ENCODE assay signal across 12 mouse cellular contexts in the genomic region with DNA sequence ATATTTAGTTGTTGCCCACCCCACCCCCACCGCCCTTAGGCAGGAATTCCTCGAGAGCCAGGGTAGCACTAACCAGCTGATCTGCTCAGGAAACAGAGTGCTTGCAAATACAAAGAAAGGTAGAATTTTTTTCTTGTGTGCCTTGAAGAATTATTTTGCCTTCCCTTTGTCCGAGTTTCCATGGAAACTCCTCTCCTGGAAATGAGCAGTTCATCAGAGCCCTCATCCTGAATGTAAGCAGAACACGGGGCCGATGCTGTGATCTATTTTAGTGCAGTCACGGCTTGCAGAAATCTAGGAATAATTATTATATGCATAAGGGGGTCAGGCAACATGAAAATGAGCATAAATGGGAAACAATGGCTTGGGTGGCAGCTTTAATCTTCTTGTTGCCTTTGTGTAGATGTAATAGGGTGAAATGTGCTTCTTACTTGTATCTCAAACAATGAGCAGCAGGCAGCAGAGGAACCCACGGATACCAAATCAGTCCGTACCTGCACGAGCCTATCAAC.
DNase-seq lines count a peak whose midpoint lies in the region; ATAC-seq and TF ChIP-seq lines count a peak whose summit lies in the region.
"Had no signal": no experiment of that assay in that cellular context is flagged by ENCODE, and none has a peak within 500 bp of the region (broad histone marks: within the 10 kb centered on the region; RNA-seq: fewer than 3 reads in every experiment).

No protein-coding gene starts in this region.

- WGBS in forebrain, embryonic 15.5 days: 11% methylated on average over 9 of the region's 9 CpGs
- 27% methylated on average over 9 of the region's 9 CpGs for WGBS in midbrain, embryonic 10.5 days

- no peak overlapping the region for H3K9ac ChIP-seq in forebrain, embryonic 15.5 days (replicated peaks)

- no peak for DNase-seq in frontal cortex, postnatal 36 days (ENCODE audit: low spot score in 2 of 2)
- DNase-seq in midbrain, embryonic 10.5 days (ENCODE audit: low spot score): no peak
- peak; percentile 51 to 53 for DNase-seq in right cerebral cortex, adult 2 months (ENCODE audit: low spot score in 2 of 2)
- DNase-seq in gastrocnemius, postnatal 4 days (ENCODE audit: low spot score in 2 of 2): no peak
- no peak for DNase-seq in gastrocnemius, adult 2 months
- DNase-seq in layer of hippocampus, adult 18-20 months (ENCODE audit: low spot score in 2 of 2): no peak
- DNase-seq: cerebellum, postnatal 14 days; kidney, adult 9 months; layer of hippocampus, postnatal 36 days had no signal

- H3K9me3 ChIP-seq in forebrain, embryonic 15.5 days: no peaks in the 10 kb centered on the region
- no peaks in the 10 kb centered on the region for H3K9me3 ChIP-seq in midbrain, embryonic 10.5 days (replicated peaks)
- H3K9me3 ChIP-seq: G1E had no signal

- 0 out of 2 replicates have a peak overlapping the region, but pooled peaks have one; percentile 11 for H3K4me3 ChIP-seq in forebrain, embryonic 15.5 days
- H3K4me3 ChIP-seq in midbrain, embryonic 10.5 days: 0 out of 2 replicates have a peak overlapping the region, but pooled peaks have one; percentile 16
- no peak overlapping the region for H3K4me3 ChIP-seq in gastrocnemius, adult 2 months

- 0 out of 2 replicates have a peak, but pooled peaks cover 2% of the 10 kb centered on the region for H3K27me3 ChIP-seq in forebrain, embryonic 15.5 days
- H3K27me3 ChIP-seq in midbrain, embryonic 10.5 days (ENCODE audit: low read depth, poor library complexity, severe bottlenecking): peaks cover 21% of the 10 kb centered on the region

- H3K27ac ChIP-seq in forebrain, embryonic 15.5 days (replicated peaks): peak overlapping the region; percentile 82
- H3K27ac ChIP-seq in midbrain, embryonic 10.5 days (replicated peaks): peak overlapping the region; percentile 64
- no peak overlapping the region for H3K27ac ChIP-seq in gastrocnemius, adult 2 months

- peak; percentile 58 for ATAC-seq in frontal cortex, adult (ENCODE audit: low TSS enrichment)
- peak; percentile 76 for ATAC-seq in forebrain, embryonic 15.5 days (replicated peaks)

- no peak for TF ChIP-seq CTCF in gastrocnemius, adult 2 months (IDR thresholded peaks at IDR 0.05)

- H3K4me2 ChIP-seq in forebrain, embryonic 15.5 days (replicated peaks): peak overlapping the region; percentile 26

- intact Hi-C loops in gastrocnemius, adult 2 months (cut with DNase I): no loop called here

- H3K4me1 ChIP-seq in forebrain, embryonic 15.5 days: peaks cover 18% of the 10 kb centered on the region
- peaks cover 38% of the 10 kb centered on the region for H3K4me1 ChIP-seq in midbrain, embryonic 10.5 days

- H3K36me3 ChIP-seq in forebrain, embryonic 15.5 days: no peaks in the 10 kb centered on the region
- no peaks in the 10 kb centered on the region for H3K36me3 ChIP-seq in midbrain, embryonic 10.5 days
- H3K36me3 ChIP-seq: G1E had no signal

Comparison
In these comparisons a context has a peak if more than half of its experiments do, and no peak if none do; other contexts are left out.
1. DNase-seq: peak in right cerebral cortex, adult 2 months (2 of 2); none in frontal cortex, postnatal 36 days (0 of 2), midbrain, embryonic 10.5 days (single experiment), gastrocnemius, postnatal 4 days (0 of 2), gastrocnemius, adult 2 months (single experiment) and layer of hippocampus, adult 18-20 months (0 of 2).